Mouse (Mus musculus) small intestine, adult 2 months (tissue): Measurements from ENCODE around the gene Igsf21. TPM values are rescaled to one million over a fixed set of nuclear protein-coding genes. Genes with fewer than 3 reads are reported as not detected.

Source experiments
- H3K27ac ChIP-seq: fragments of 200-500 bp; 2 replicates; pipeline ENCODE4 v1.5.1; 2012; ENCODE audit warnings: low read depth, low read length, control low read depth, inconsistent platforms; ENCODE audit not compliant: insufficient read depth
- H3K27me3 ChIP-seq: fragments of 200-500 bp; 2 replicates; pipeline ENCODE4 v1.6.1; 2012; ENCODE audit warnings: mild to moderate bottlenecking, moderate library complexity, low read length, inconsistent platforms; ENCODE audit not compliant: control insufficient read depth, insufficient read depth
- H3K36me3 ChIP-seq: fragments of 200-500 bp; 2 replicates; pipeline ENCODE4 v1.6.1; 2012; ENCODE audit warnings: mild to moderate bottlenecking, low read length, control low read depth, inconsistent platforms; ENCODE audit not compliant: control insufficient read depth, insufficient read depth
- H3K4me1 ChIP-seq: fragments of 200-500 bp; 2 replicates; pipeline ENCODE4 v1.6.1; 2012; ENCODE audit warnings: low read length, inconsistent platforms, mixed read lengths; ENCODE audit not compliant: control insufficient read depth, insufficient read depth, insufficient read length
- H3K4me3 ChIP-seq: fragments of 200-500 bp; 2 replicates; pipeline ENCODE4 v1.5.1; 2012; ENCODE audit warnings: low read depth, mild to moderate bottlenecking, control low read depth, inconsistent platforms, low read length, moderate library complexity
- CTCF ChIP-seq: fragments of 200-500 bp; IDR thresholded peaks from 2 replicates; pipeline ENCODE4 v1.5.1; 2012; ENCODE audit warnings: low read depth, mild to moderate bottlenecking, control low read depth, inconsistent platforms, low read length, moderate library complexity, mixed read lengths; ENCODE audit not compliant: insufficient replicate concordance, insufficient read length; ENCODE audit errors: extremely low read depth
- POLR2A ChIP-seq: fragments of 200-500 bp; IDR thresholded peaks from 2 replicates; pipeline ENCODE4 v1.6.1; 2012; ENCODE audit warnings: low read depth, mild to moderate bottlenecking, control low read depth, inconsistent platforms, low read length, moderate library complexity
- WGBS: fragments of 180-500 bp; shearing (Covaris S2); methylation state at CpG from one replicate; pipeline ENCODE4 v1.1.7; 2018; 5-methylcytosine and 5-hydroxymethylcytosine counted together
- polyA plus RNA-seq: library from polyadenylated mRNA; depleted of rRNA; stranded (reverse); fragments of >200 nt; gene quantifications from 2 replicates; pipeline ENCODE4 v1.2.3, GENCODE M21; 2012

The Igsf21 gene
- polyA plus RNA-seq, 1 experiment = 1.0 TPM

DNA sequence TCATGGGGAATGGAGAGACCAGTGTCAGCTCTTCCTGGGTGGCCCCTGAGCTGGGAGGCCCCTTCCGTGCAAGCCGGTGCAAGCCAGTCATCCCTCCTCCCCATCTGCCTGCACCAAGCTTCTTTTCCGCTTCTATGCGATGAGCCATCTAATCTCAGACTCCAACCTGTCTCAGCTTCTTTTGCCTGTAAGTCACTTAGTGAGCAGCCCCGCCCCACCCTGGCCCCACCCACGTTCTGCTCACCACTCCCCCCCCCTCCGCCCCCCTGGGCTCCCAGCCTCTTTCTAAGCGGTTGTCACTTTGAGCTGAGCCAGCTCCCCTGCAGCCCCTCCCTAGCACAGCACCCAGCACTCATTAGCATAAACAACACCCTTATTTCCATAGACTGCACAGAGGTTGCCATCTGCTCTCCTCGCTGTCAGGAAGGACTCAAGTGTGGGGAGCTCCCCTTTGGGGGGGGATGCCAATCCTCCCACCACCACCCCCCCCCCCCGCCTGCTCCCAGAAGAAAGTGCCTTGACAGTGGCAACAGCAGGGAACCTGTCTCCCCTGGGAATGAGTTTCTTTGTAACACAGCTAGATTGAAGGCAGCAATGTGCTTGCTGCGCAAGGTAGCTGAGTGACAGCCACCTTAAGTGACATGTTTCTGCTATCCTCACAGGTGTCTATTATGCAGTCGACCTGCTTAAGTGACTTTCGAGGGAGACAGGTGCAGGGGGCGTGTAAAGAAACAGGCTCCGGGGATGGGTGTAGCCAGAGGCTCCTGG lies 176.8 kb downstream of the Igsf21 start:
- TF ChIP-seq CTCF (no peak), POLR2A (no peak)
- Histone ChIP-seq H3K27ac (no peak overlapping the region), H3K36me3 (no peaks in the 10 kb centered on the region), H3K27me3 (no peaks in the 10 kb centered on the region), H3K4me1 (no peaks in the 10 kb centered on the region), H3K4me3 (no peak overlapping the region)
- 10% methylated on average over 15 of the region's 15 CpGs for WGBS

DNA sequence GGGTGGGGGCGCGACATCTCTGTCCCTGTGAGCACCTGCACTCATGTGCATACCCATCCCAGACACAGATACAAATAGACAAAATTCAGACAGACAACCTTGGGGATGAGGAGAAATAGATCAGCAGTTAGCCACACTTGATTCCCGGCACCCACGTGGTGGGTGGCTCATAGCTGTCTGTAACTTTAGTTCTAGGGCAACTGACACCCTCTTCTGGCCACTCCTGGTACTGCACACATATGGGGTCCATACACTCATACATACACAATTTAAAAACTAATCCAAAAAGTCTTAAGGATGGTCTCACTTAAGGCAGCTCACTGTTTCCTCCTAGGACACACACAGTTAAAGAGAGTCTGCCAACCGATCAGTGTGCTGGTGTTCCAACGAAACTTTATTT lies 178.1 kb downstream of the Igsf21 start:
- no peak overlapping the region for H3K27ac ChIP-seq
- no peaks in the 10 kb centered on the region for H3K36me3 ChIP-seq
- TF ChIP-seq CTCF = peak; percentile 31; the same call in 1 of the 2 replicates
- no peak for TF ChIP-seq POLR2A
- H3K4me3 ChIP-seq = no peak overlapping the region
- no peaks in the 10 kb centered on the region for H3K4me1 ChIP-seq
- no peaks in the 10 kb centered on the region for H3K27me3 ChIP-seq
- WGBS = 94% methylated on average over 6 of the region's 6 CpGs

DNA sequence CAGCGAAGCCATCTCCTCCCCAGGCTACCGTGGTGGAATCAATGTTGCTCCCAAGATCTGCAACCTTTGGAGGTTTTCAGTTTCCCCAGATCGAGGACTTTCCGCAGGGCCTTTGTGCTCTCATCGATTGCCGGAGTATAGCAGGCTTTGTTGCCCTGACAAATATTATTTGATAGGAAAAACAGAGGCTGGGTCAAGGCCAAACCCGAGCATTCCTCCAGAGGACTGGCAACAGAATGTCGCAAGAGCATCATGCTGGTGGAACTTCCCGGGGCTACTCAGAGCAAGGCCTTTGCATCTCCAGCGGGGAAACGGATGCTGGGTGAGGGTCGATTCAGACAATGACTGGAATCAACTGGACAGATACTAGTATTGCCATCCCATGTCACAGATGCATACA lies 180.6 kb downstream of the Igsf21 start:
- Histone ChIP-seq H3K36me3 (no peaks in the 10 kb centered on the region), H3K27me3 (no peaks in the 10 kb centered on the region), H3K4me1 (no peaks in the 10 kb centered on the region), H3K4me3 (no peak overlapping the region), H3K27ac (no peak overlapping the region)
- no peak for TF ChIP-seq POLR2A
- TF ChIP-seq CTCF = no peak
- WGBS = 81% methylated on average over 12 of the region's 12 CpGs

DNA sequence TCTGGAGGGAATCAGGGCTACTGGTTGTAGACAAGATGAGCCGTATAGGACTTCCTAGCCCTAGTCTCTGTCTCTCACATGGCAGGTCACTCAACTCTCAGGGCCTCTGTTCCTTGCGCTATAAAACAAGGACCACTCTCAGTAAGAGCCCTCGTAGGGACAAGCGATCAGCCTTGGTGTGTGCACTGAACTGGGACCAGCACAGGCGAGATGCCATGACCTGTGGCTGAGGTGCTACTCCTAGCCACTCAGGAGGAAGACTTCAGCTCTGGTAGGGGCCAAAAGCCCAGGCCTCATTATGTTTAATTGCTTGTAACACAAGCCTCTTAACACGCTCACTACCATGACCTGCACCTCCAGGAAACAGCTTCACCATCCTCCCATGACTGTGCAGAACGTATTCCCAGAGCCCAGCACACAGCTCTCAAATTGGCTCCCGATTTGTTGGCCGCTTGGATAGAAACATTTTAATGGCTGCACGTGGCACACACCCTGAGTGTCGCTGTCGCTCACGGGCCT lies 183.4 kb downstream of the Igsf21 start:
- Histone ChIP-seq H3K36me3 (no peaks in the 10 kb centered on the region), H3K27me3 (no peaks in the 10 kb centered on the region), H3K4me1 (no peaks in the 10 kb centered on the region), H3K27ac (no peak overlapping the region), H3K4me3 (no peak overlapping the region)
- 87% methylated on average over 13 of the region's 13 CpGs for WGBS
- no peak for TF ChIP-seq CTCF
- no peak for TF ChIP-seq POLR2A

DNA sequence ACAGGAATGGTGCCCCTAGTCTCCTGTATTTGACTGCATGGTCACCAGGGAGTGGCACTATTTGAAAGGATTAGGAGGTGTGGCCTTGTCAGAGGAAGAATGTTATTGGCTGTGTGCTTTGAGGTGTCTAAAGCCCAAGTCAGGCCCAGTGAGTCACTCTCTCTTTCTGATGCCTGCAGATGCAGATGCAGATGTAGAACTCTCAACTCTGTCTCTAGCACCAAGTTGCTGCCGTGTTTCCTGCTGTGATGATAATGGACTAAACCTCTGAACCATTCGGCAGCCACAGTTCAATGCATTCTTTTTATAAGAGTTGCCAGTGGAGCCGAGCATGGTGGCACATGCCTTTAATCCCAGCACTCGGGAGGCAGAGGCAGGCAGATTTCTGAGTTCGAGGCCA lies 186.3 kb downstream of the Igsf21 start:
- Histone ChIP-seq H3K27ac (no peak overlapping the region), H3K4me3 (no peak overlapping the region), H3K4me1 (no peaks in the 10 kb centered on the region), H3K36me3 (no peaks in the 10 kb centered on the region), H3K27me3 (no peaks in the 10 kb centered on the region)
- 90% methylated on average over 5 of the region's 5 CpGs for WGBS
- no peak for TF ChIP-seq POLR2A
- TF ChIP-seq CTCF = no peak

DNA sequence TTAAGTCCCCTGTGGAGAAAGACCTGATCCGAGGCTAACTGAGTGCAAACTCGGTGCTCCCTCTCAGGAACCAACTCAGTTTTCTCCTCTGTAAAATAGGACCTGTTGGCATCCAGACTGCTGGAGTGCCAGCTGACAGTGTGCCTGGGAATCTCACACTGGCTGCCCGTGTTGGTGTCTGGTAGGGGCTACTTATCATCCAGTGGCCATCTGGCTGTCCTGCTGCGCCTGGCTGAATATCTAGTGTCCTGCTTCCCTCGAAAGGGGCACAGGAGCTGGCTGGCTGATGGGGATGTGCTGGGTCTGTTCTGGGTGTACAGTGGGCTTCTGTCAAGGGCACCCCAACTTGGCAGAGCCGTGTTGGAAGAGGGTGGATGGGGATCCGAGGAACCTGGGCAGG lies 193.5 kb downstream of the Igsf21 start:
- TF ChIP-seq CTCF (no peak), POLR2A (no peak)
- WGBS = 75% methylated on average over 7 of the region's 7 CpGs
- no peaks in the 10 kb centered on the region for H3K36me3 ChIP-seq
- H3K4me1 ChIP-seq = no peaks in the 10 kb centered on the region
- H3K4me3 ChIP-seq = no peak overlapping the region
- no peaks in the 10 kb centered on the region for H3K27me3 ChIP-seq
- no peak overlapping the region for H3K27ac ChIP-seq

DNA sequence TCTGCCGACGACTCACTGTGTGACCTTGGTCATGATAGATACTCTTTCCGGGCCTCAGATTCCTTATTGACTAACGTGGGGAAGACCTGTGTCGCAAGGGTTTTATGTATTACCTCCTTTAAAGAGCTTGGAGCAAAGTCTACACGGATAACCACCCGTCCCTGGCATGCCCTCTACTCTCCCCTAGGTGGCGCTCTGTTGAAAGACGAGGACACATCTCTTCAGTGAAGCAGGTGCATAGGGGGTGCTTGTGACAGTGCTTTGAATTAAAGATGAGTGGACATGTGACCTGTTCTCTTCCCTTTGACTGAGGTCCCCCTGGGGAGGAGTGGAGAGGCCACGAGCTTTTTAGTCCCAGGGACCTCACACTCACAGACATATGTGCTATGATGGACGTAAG lies 194.0 kb downstream of the Igsf21 start:
- Histone ChIP-seq H3K4me3 (no peak overlapping the region), H3K4me1 (no peaks in the 10 kb centered on the region), H3K27ac (no peak overlapping the region), H3K36me3 (no peaks in the 10 kb centered on the region), H3K27me3 (no peaks in the 10 kb centered on the region)
- 43% methylated on average over 11 of the region's 11 CpGs for WGBS
- TF ChIP-seq POLR2A (no peak), CTCF (no peak)
